Mouse (Mus musculus) cerebellum, adult 2 months (tissue): ENCODE results near the gene Clk2.

Experiments used
- CTCF ChIP-seq: fragments of 200-500 bp; IDR thresholded peaks from 2 replicates; pipeline ENCODE4 v1.5.1; 2011; ENCODE audit warnings: low read depth, mild to moderate bottlenecking, control low read depth, low read length, moderate library complexity, borderline replicate concordance; ENCODE audit not compliant: insufficient read depth
- POLR2A ChIP-seq: fragments of 200-500 bp; IDR thresholded peaks from 2 replicates; pipeline ENCODE4 v1.6.1; 2011; ENCODE audit warnings: low read length, control low read depth, borderline replicate concordance; ENCODE audit not compliant: insufficient read depth

GRCm38 (mm10) chr3:89208736-89209135, 44.1 kb downstream of the Clk2 start:
- TF ChIP-seq CTCF (no peak), POLR2A (no peak)
